8 mouse cellular contexts compared by ENCODE assay signal in the genomic region with DNA sequence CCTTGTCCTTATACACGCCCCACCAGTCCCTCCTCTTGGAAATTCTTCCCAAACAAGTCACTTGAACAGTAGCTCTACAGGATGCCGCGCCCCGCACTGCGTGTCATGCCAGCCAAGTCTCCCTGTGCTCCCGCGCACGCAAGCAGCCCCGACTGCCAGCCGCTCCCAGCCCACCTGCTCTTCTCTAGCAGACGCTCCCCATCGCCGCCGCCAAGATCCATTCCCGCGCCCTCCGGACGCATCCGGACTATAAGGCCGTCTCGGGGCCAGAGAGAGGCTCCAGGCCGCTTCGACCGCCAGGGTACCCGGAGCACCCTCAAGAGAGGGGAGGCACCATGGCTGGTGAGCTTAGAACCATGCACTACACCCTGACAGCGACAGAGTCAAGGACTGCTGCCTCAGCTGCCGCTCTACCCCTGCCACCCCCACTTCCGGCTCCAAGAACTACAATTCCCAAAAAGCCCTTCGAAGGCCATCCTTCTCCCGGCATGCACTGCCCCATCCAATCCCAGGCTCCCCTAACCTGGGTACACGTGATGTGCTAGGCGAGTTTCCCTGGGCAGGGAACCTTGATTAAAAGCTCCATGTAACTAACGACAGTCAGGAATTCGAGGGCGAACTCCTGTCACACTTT. TPM values are rescaled to one million over a fixed set of nuclear protein-coding genes. Genes with fewer than 3 reads are reported as not detected.
A peak's percentile ranks its signal among the peaks of the same experiment; 100 is the strongest.
DNase-seq lines count a peak whose midpoint lies in the region; ATAC-seq lines count a peak whose summit lies in the region.

No protein-coding gene starts in this region.

- peaks cover 21% of the 10 kb centered on the region for H3K4me1 ChIP-seq in hindbrain, embryonic 15.5 days (replicated peaks)

- DNase-seq in T-cell, adult 2 months (ENCODE audit: low spot score) = peak; percentile 95
- DNase-seq in cerebellum, postnatal 36 days = peak; percentile 85 to 86
- DNase-seq in frontal cortex, postnatal 36 days (ENCODE audit: low spot score in 2 of 2) = peak; percentile 94
- peak; percentile 89 for DNase-seq in left cerebral cortex, adult 11 months (ENCODE audit: low spot score)
- peak; percentile 91 to 92 for DNase-seq in lung, postnatal 4 days
- peak; percentile 84 for DNase-seq in retina, postnatal 7 days (ENCODE audit: low read depth, low spot score)
- DNase-seq in urinary bladder, adult 2 months (ENCODE audit: low spot score) = peak; percentile 68

- H3K27me3 ChIP-seq in hindbrain, embryonic 15.5 days = no peaks in the 10 kb centered on the region

- peak overlapping the region; percentile 84 for H3K9ac ChIP-seq in hindbrain, embryonic 15.5 days

- H3K4me2 ChIP-seq in hindbrain, embryonic 15.5 days = peak overlapping the region; percentile 71

- ATAC-seq in hindbrain, embryonic 15.5 days (ENCODE audit: low FRiP score, low read depth) = peak; percentile 99

- no peaks in the 10 kb centered on the region for H3K9me3 ChIP-seq in hindbrain, embryonic 15.5 days

- 0 out of 2 replicates have a peak, but pooled peaks cover 5% of the 10 kb centered on the region for H3K36me3 ChIP-seq in hindbrain, embryonic 15.5 days

- peak overlapping the region; percentile 91 for H3K27ac ChIP-seq in hindbrain, embryonic 15.5 days (replicated peaks)

- under 1% methylated on average over 35 of the region's 35 CpGs for WGBS in hindbrain, embryonic 15.5 days

- peak overlapping the region; percentile 75 for H3K4me3 ChIP-seq in hindbrain, embryonic 15.5 days

RNA-seq across cellular contexts. Expression of gene Fyttd1, which starts 9.3 kb away (rescaled TPM):
- polyA plus RNA-seq in hindbrain, embryonic 15.5 days (2015; fragmentation: Nextera tagmentation; extraction: Ambion mirVana) = 106 and 109 TPM in 2 replicates
- polyA plus RNA-seq in urinary bladder, adult 2 months (2012; rRNA removed) = 49.7 and 51.4 TPM in 2 replicates

RNA-seq across cellular contexts. Expression of gene Rubcn, which starts 9.5 kb away (rescaled TPM):
- 36.1 and 38.4 TPM in 2 replicates for polyA plus RNA-seq in hindbrain, embryonic 15.5 days (2015; fragmentation: Nextera tagmentation; extraction: Ambion mirVana)
- polyA plus RNA-seq in urinary bladder, adult 2 months (2012; rRNA removed) = 38.1 and 38.6 TPM in 2 replicates

RNA-seq across cellular contexts. Expression of gene Lrch3, which starts 45.9 kb away (rescaled TPM):
- 39.6 and 39.9 TPM in 2 replicates for polyA plus RNA-seq in hindbrain, embryonic 15.5 days (2015; fragmentation: Nextera tagmentation; extraction: Ambion mirVana)
- polyA plus RNA-seq in urinary bladder, adult 2 months (2012; rRNA removed) = 25.1 and 26.9 TPM in 2 replicates

RNA-seq across cellular contexts. Expression of gene Smbd1, which starts 57.8 kb away (rescaled TPM):
- not detected in 2 replicates for polyA plus RNA-seq in hindbrain, embryonic 15.5 days (2015; fragmentation: Nextera tagmentation; extraction: Ambion mirVana)
- polyA plus RNA-seq in urinary bladder, adult 2 months (2012; rRNA removed) = not detected in 2 replicates

Comparison
In these comparisons a context has a peak if more than half of its experiments do, and no peak if none do; other contexts are left out.
1. Peak in every context shown above with its lines: DNase-seq, ATAC-seq, H3K4me3 ChIP-seq and H3K27ac ChIP-seq.